Mouse (Mus musculus) central nervous system, embryonic 11.5 days (tissue): ENCODE data around the gene Ccdc134. TPM values are rescaled to one million over a fixed set of nuclear protein-coding genes. Genes with fewer than 3 reads are reported as not detected.

Experiments used
- polyA plus RNA-seq: library from polyadenylated mRNA; depleted of rRNA; stranded (reverse); fragments of >200 nt; gene quantifications from 2 replicates; pipeline ENCODE4 v1.2.3, GENCODE M21; 2012; rRNA removed

The Ccdc134 gene
- 23.7 and 25.0 TPM in 2 replicates for polyA plus RNA-seq

GRCm38 (mm10) chr15:82127426-82128374 is at the start of gene Ccdc134:
TSS of gene Ccdc134 (plus strand) at chr15:82127922.

GRCm38 (mm10) chr15:82146770-82147610 is 19.3 kb downstream of the Ccdc134 start, which contains the start of gene Srebf2:
TSS of gene Srebf2 (plus strand) at chr15:82147181.

Other genes starting within 250 kb of the Ccdc134 start
- 22.2 and 24.0 TPM in 2 replicates for gene Polr3h, start 201.7 kb upstream of the Ccdc134 start, polyA plus RNA-seq
- gene Csdc2, start 191.2 kb upstream of the Ccdc134 start, polyA plus RNA-seq, result 11.6 and 15.1 TPM in 2 replicates
- gene Pmm1, start 167.0 kb upstream of the Ccdc134 start, polyA plus RNA-seq, result 37.8 and 50.3 TPM in 2 replicates
- gene 1700029P11Rik, start 147.4 kb upstream of the Ccdc134 start, polyA plus RNA-seq, result not detected in 2 replicates
- 39.3 and 44.3 TPM in 2 replicates for gene Xrcc6, start 140.1 kb upstream of the Ccdc134 start, polyA plus RNA-seq
- 20.3 and 29.7 TPM in 2 replicates for gene Desi1, start 94.1 kb upstream of the Ccdc134 start, polyA plus RNA-seq
- 88.9 and 164 TPM in 2 replicates for gene Snu13, start 80.3 kb upstream of the Ccdc134 start, polyA plus RNA-seq
- gene 4930407I10Rik, start 68.8 kb upstream of the Ccdc134 start, polyA plus RNA-seq, result 0.01 TPM in 1 of 2 replicates, not detected in the other
- 0.06 and 0.10 TPM in 2 replicates for gene Mei1, start 57.9 kb upstream of the Ccdc134 start, polyA plus RNA-seq
- gene Srebf2, start 19.3 kb downstream of the Ccdc134 start, polyA plus RNA-seq, result 120 and 126 TPM in 2 replicates
- 0.57 and 1.2 TPM in 2 replicates for gene Shisa8, start 84.9 kb downstream of the Ccdc134 start, polyA plus RNA-seq
- gene Tnfrsf13c, start 96.4 kb downstream of the Ccdc134 start, polyA plus RNA-seq, result 0.14 and 0.28 TPM in 2 replicates
- gene Cenpm, start 116.8 kb downstream of the Ccdc134 start, polyA plus RNA-seq, result 45.2 and 65.4 TPM in 2 replicates
- gene 1500009C09Rik, start 124.5 kb downstream of the Ccdc134 start, polyA plus RNA-seq, result 6.7 and 13.2 TPM in 2 replicates
- 154 and 257 TPM in 2 replicates for gene Sept3, start 147.0 kb downstream of the Ccdc134 start, polyA plus RNA-seq
- 0.18 and 0.19 TPM in 2 replicates for gene Wbp2nl, start 171.0 kb downstream of the Ccdc134 start, polyA plus RNA-seq
- 47.0 and 64.3 TPM in 2 replicates for gene Naga, start 211.0 kb downstream of the Ccdc134 start, polyA plus RNA-seq
- 4.6 and 5.6 TPM in 2 replicates for gene Pheta2, start 211.0 kb downstream of the Ccdc134 start, polyA plus RNA-seq
- 188 and 236 TPM in 2 replicates for gene Smdt1, start 211.0 kb downstream of the Ccdc134 start, polyA plus RNA-seq
- gene Ndufa6, start 226.4 kb downstream of the Ccdc134 start, polyA plus RNA-seq, result 289 and 293 TPM in 2 replicates